ENCODE assay signal across 30 mouse cellular contexts in the genomic region with DNA sequence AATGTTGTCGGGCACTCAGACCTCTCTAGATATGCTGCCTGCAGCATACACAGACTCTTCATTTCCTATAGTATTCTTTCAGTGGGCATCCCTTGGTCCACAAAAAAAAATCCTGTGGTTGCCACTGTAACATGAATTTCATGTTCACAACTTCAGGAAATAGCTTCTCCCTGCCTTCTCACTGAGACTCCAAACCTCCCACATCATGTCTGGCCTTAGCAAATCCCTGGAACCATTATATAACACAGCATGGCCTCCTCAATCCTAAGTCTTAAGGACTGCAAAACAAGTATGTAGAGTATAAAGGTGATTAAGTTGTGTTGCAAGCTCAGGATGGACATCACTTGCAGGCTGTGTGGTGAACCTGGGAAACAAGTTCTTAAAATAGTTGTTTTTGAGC.
DNase-seq lines count a peak whose midpoint lies in the region; ATAC-seq and TF ChIP-seq lines count a peak whose summit lies in the region.
"Had no signal": no experiment of that assay in that cellular context is flagged by ENCODE, and none has a peak within 500 bp of the region (broad histone marks: within the 10 kb centered on the region; RNA-seq: fewer than 3 reads in every experiment).

No protein-coding gene starts in this region.

- no peak overlapping the region for H3K9ac ChIP-seq in forebrain, embryonic 12.5 days
- H3K9ac ChIP-seq: hindbrain, embryonic 12.5 days; intestine, embryonic 15.5 days; liver, embryonic 14.5 days; midbrain, embryonic 13.5 days; neural tube, embryonic 13.5 days had no signal

- no peaks in the 10 kb centered on the region for H3K4me1 ChIP-seq in forebrain, embryonic 12.5 days
- H3K4me1 ChIP-seq: hindbrain, embryonic 12.5 days; intestine, embryonic 15.5 days; midbrain, embryonic 13.5 days; neural tube, embryonic 13.5 days had no signal

- DNase-seq in frontal cortex, adult 2 months (ENCODE audit: extremely low spot score in 1 of 2, low spot score in 1 of 2), result peak; percentile 15 to 62
- DNase-seq in frontal cortex, postnatal 14 days (ENCODE audit: low spot score in 2 of 2), result no peak
- DNase-seq in right cerebral cortex, adult 18-20 months, result peak; percentile 55
- no peak for DNase-seq in right cerebral cortex, postnatal 14 days
- no peak for DNase-seq in left cerebral cortex, adult 2 months (ENCODE audit: extremely low spot score in 1 of 2, low spot score in 2 of 2)
- DNase-seq in layer of hippocampus, postnatal 36 days, result no peak
- DNase-seq: adrenal gland, postnatal 10 days; cerebellum, adult 11 months; cerebellum, adult 9-10 months; cerebellum, postnatal 36 days; gastrocnemius, postnatal 25 days; heart, adult 18-20 months; heart, postnatal 36 days; kidney, adult 2 months; kidney, postnatal 14 days; liver; lung, adult 2 months; lung, postnatal 10 days; thymus, postnatal 14 days had no signal

- intact Hi-C loops in left cerebral cortex, adult 2 months (cut with DNase I), result loop anchor here (5.0 to 10.0 kb wide), 2 partner anchors 102 to 160 kb away; a partner anchor contains a TSS

- H3K27me3 ChIP-seq in forebrain, embryonic 12.5 days, result no peaks in the 10 kb centered on the region
- H3K27me3 ChIP-seq: hindbrain, embryonic 12.5 days; intestine, embryonic 15.5 days; midbrain, embryonic 13.5 days; neural tube, embryonic 13.5 days had no signal

- H3K27ac ChIP-seq in left cerebral cortex, adult 2 months, result peak overlapping the region; percentile 58
- no peak overlapping the region for H3K27ac ChIP-seq in forebrain, embryonic 12.5 days
- H3K27ac ChIP-seq: hindbrain, embryonic 12.5 days; hindbrain, postnatal 0 days; intestine, embryonic 15.5 days; layer of hippocampus, adult 2 months; liver, embryonic 14.5 days; macrophage; midbrain, embryonic 13.5 days; neural tube, embryonic 13.5 days had no signal

- no peak for ATAC-seq in forebrain, embryonic 12.5 days (ENCODE audit: low FRiP score)
- ATAC-seq: forebrain, embryonic 14.5 days; hindbrain, postnatal 0 days; intestine, embryonic 15.5 days; midbrain, embryonic 13.5 days had no signal

- H3K4me3 ChIP-seq in left cerebral cortex, adult 2 months, result no peak overlapping the region
- no peak overlapping the region for H3K4me3 ChIP-seq in forebrain, embryonic 12.5 days (replicated peaks)
- H3K4me3 ChIP-seq: hindbrain, embryonic 12.5 days; intestine, embryonic 15.5 days; layer of hippocampus, adult 2 months; midbrain, embryonic 13.5 days; neural tube, embryonic 13.5 days had no signal

- peaks cover 12% of the 10 kb centered on the region for H3K36me3 ChIP-seq in forebrain, embryonic 12.5 days (replicated peaks)

- H3K4me2 ChIP-seq in forebrain, embryonic 12.5 days, result no peak overlapping the region
- H3K4me2 ChIP-seq: heart, embryonic 11.5 days; hindbrain, embryonic 12.5 days; intestine, embryonic 15.5 days; midbrain, embryonic 13.5 days; neural tube, embryonic 13.5 days had no signal

- 96% methylated on average over 1 of the region's 1 CpGs for WGBS in forebrain, embryonic 12.5 days

- no peak for TF ChIP-seq CTCF in left cerebral cortex, adult 2 months (IDR thresholded peaks at IDR 0.05)

- peaks cover 4% of the 10 kb centered on the region for H3K9me3 ChIP-seq in forebrain, embryonic 12.5 days
- H3K9me3 ChIP-seq: intestine, embryonic 15.5 days had no signal

Comparison
In these comparisons a context has a peak if more than half of its experiments do, and no peak if none do; other contexts are left out.
1. DNase-seq: peak in frontal cortex, adult 2 months (2 of 2) and right cerebral cortex, adult 18-20 months (single experiment); none in frontal cortex, postnatal 14 days (0 of 2), right cerebral cortex, postnatal 14 days (single experiment), left cerebral cortex, adult 2 months (0 of 2) and layer of hippocampus, postnatal 36 days (0 of 2).